Mouse (Mus musculus) liver, postnatal 0 days (tissue): Measurements from ENCODE around the gene Mdm4. TPM values are rescaled to one million over a fixed set of nuclear protein-coding genes. Genes with fewer than 3 reads are reported as not detected.

Experiments used
- ATAC-seq: fragments of 200-750 bp; cut with Nextera tagmentation; 2 replicates; pipeline ENCODE4 v1.8.0; 2017; ENCODE audit warnings: mild to moderate bottlenecking, moderate library complexity
- DNase-seq: peaks from one replicate; pipeline ENCODE4 v3.0.0-alpha.2; 2016
- H3K27ac ChIP-seq: fragments of 300-500 bp; sonication (generic); 2 replicates; pipeline ENCODE4 v1.5.1; 2014; ENCODE audit warnings: antibody characterized with exemption, moderate library complexity, mild to moderate bottlenecking, low read depth
- H3K27me3 ChIP-seq: fragments of 300-500 bp; sonication (generic); 2 replicates; pipeline ENCODE4 v1.6.1; 2014; ENCODE audit warnings: low read length, control low read depth, mixed read lengths; ENCODE audit not compliant: insufficient read depth
- H3K36me3 ChIP-seq: fragments of 300-500 bp; sonication (generic); replicated peaks from 2 replicates; pipeline ENCODE4 v1.6.1; 2014; ENCODE audit warnings: mild to moderate bottlenecking, control low read depth, low read length, moderate library complexity, mixed read lengths; ENCODE audit not compliant: insufficient read depth
- H3K4me1 ChIP-seq: fragments of 300-500 bp; sonication (generic); 2 replicates; pipeline ENCODE4 v1.6.1; 2014; ENCODE audit warnings: antibody characterized with exemption, mild to moderate bottlenecking, control low read depth; ENCODE audit not compliant: insufficient read depth
- H3K4me2 ChIP-seq: fragments of 300-500 bp; sonication (generic); 2 replicates; pipeline ENCODE4 v1.6.1; 2014; ENCODE audit warnings: low read depth, mild to moderate bottlenecking, low read length, moderate library complexity, mixed read lengths
- H3K4me3 ChIP-seq: fragments of 300-500 bp; sonication (generic); 2 replicates; pipeline ENCODE4 v1.5.1; 2014; ENCODE audit warnings: low read depth, low read length
- H3K9ac ChIP-seq: fragments of 300-500 bp; sonication (generic); replicated peaks from 2 replicates; pipeline ENCODE4 v1.6.1; 2014; ENCODE audit warnings: mild to moderate bottlenecking, moderate library complexity
- H3K9me3 ChIP-seq: fragments of 300-500 bp; sonication (generic); 2 replicates; pipeline ENCODE4 v1.6.1; 2016; ENCODE audit warnings: mild to moderate bottlenecking, control low read depth, low read length, mixed read lengths
- CTCF ChIP-seq: sonication (generic); IDR thresholded peaks from 2 replicates; pipeline ENCODE4 v1.5.1; 2016; ENCODE audit warnings: antibody characterized with exemption, low read depth
- EP300 ChIP-seq: IDR thresholded peaks from 2 replicates; pipeline ENCODE4 v1.6.1; 2016; ENCODE audit warnings: antibody characterized with exemption, low read depth, mild to moderate bottlenecking
- WGBS: fragments of 180-500 bp; shearing (Covaris S2); extraction: QIAGEN DNeasy Blood & Tissue Kit; methylation state at CpG from one replicate; pipeline ENCODE4 v1.1.7; 2014; ENCODE audit not compliant: insufficient replicate concordance; 5-methylcytosine and 5-hydroxymethylcytosine counted together
- polyA plus RNA-seq: library from polyadenylated mRNA; unstranded; fragments of >200 nt; fragmentation: Nextera tagmentation; extraction: Ambion mirVana; gene quantifications from 2 replicates; pipeline ENCODE4 v1.2.1, GENCODE M21; 2015

The Mdm4 gene
- polyA plus RNA-seq, 1 experiment from 2014 or later = 9.0 TPM

- TF ChIP-seq EP300 (no peak), CTCF (no peak)
- DNase-seq (no peak), ATAC-seq (no peak)
- Histone ChIP-seq H3K9me3 (no peaks in the 10 kb centered on the region), H3K27ac (no peak overlapping the region), H3K36me3 (peaks cover 37% of the 10 kb centered on the region), H3K4me1 (peaks cover 16% of the 10 kb centered on the region), H3K4me3 (no peak overlapping the region), H3K27me3 (no peaks in the 10 kb centered on the region), H3K4me2 (no peak overlapping the region), H3K9ac (no peak overlapping the region)
Measured at GRCm38 (mm10) chr1:133019312-133019711, 11.0 kb downstream of the Mdm4 start.

- Histone ChIP-seq H3K4me1 (peaks cover 9% of the 10 kb centered on the region), H3K27me3 (no peaks in the 10 kb centered on the region), H3K27ac (no peak overlapping the region), H3K9ac (no peak overlapping the region), H3K4me3 (no peak overlapping the region), H3K36me3 (peaks cover 42% of the 10 kb centered on the region), H3K9me3 (no peaks in the 10 kb centered on the region), H3K4me2 (no peak overlapping the region)
- no peak for DNase-seq
- ATAC-seq = no peak
- TF ChIP-seq EP300 (no peak), CTCF (no peak)
- WGBS = 83% methylated on average over 2 of the region's 2 CpGs
Measured at GRCm38 (mm10) chr1:133018580-133018979, 11.8 kb downstream of the Mdm4 start.

DNA sequence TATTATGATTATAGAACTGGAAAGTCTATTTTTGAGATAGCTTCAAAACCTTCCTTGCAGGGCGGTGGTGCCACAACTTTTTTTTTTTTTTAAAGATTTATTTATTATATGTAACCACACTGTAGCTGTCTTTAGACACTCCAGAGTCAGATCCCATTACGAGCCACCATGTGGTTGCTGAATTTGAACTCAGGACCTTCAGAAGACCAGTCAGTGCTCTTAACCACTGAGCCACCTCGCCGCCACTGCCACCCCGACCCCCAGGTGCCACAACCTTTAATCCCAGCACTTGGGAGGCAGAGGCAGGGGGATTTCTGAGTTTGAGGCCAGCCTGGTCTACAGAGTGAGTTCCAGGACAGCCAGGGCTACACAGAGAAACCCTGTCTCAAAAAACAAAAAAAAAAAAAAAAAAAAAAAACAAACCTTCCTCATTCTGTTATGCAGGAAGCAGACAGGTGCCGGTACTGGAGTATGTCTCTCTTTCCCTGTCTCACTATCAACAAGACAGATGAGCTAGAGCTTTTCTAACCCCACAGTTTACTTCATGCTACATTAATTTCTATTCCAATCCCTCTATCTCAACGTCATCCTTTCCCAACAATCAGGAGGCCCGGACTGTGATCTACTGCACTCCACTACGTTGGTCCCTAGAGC, 13.5 kb downstream of the Mdm4 start:
- peaks cover 13% of the 10 kb centered on the region for H3K4me1 ChIP-seq
- H3K4me3 ChIP-seq = no peak overlapping the region
- WGBS = 87% methylated on average over 9 of the region's 9 CpGs
- ATAC-seq = no peak
- H3K9ac ChIP-seq = no peak overlapping the region
- peaks cover 45% of the 10 kb centered on the region for H3K36me3 ChIP-seq
- H3K9me3 ChIP-seq = no peaks in the 10 kb centered on the region
- H3K27ac ChIP-seq = no peak overlapping the region
- TF ChIP-seq CTCF = no peak
- no peak for TF ChIP-seq EP300
- DNase-seq = no peak
- no peaks in the 10 kb centered on the region for H3K27me3 ChIP-seq
- H3K4me2 ChIP-seq = no peak overlapping the region

DNA sequence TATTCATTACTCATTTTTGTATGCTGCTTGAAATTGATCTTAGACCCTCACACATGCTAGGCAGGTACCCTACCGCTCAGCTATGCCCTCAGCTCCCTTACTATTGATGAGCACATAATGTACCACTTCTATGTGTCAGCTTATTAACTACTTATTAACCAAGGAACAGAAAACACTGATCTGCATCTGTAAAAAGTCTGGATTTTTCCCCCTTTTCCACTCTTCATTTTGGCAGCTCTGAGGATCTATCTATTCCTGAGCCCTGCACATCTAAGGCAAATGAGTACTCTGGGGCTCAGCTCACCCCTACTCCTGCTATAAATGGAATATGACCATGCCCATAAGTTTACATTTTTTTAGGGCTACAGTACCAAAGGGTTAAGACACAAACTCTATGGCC, 16.2 kb downstream of the Mdm4 start:
- TF ChIP-seq EP300 (no peak), CTCF (no peak)
- ATAC-seq = no peak
- DNase-seq = no peak
- H3K27me3 ChIP-seq = no peaks in the 10 kb centered on the region
- no peak overlapping the region for H3K4me3 ChIP-seq
- H3K9ac ChIP-seq = no peak overlapping the region
- H3K36me3 ChIP-seq = peaks cover 57% of the 10 kb centered on the region
- WGBS = 93% methylated on average over 1 of the region's 1 CpGs
- no peak overlapping the region for H3K4me2 ChIP-seq
- no peak overlapping the region for H3K27ac ChIP-seq
- no peaks in the 10 kb centered on the region for H3K9me3 ChIP-seq
- peaks cover 4% of the 10 kb centered on the region; the same call in 1 of the 2 replicates for H3K4me1 ChIP-seq

GRCm38 (mm10) chr1:133013331-133013730, 17.0 kb downstream of the Mdm4 start:
- Histone ChIP-seq H3K27me3 (no peaks in the 10 kb centered on the region), H3K9ac (no peak overlapping the region), H3K27ac (no peak overlapping the region), H3K36me3 (peaks cover 60% of the 10 kb centered on the region), H3K4me1 (peaks cover 4% of the 10 kb centered on the region; the same call in 1 of the 2 replicates), H3K4me3 (no peak overlapping the region), H3K9me3 (no peaks in the 10 kb centered on the region), H3K4me2 (no peak overlapping the region)
- TF ChIP-seq EP300 (no peak), CTCF (peak; percentile 50)
- ATAC-seq (no peak), DNase-seq (no peak)

GRCm38 (mm10) chr1:133011955-133012841, 18.2 kb downstream of the Mdm4 start:
- Histone ChIP-seq H3K36me3 (peaks cover 56% of the 10 kb centered on the region), H3K4me1 (peaks cover 4% of the 10 kb centered on the region; the same call in 1 of the 2 replicates), H3K9ac (no peak overlapping the region), H3K27me3 (no peaks in the 10 kb centered on the region), H3K27ac (no peak overlapping the region), H3K4me3 (no peak overlapping the region), H3K4me2 (no peak overlapping the region), H3K9me3 (no peaks in the 10 kb centered on the region)
- TF ChIP-seq EP300 (no peak), CTCF (no peak)
- DNase-seq = no peak
- ATAC-seq = no peak
- WGBS = 55% methylated on average over 11 of the region's 13 CpGs
